Mouse (Mus musculus): Measurements from ENCODE around the gene BC005561. TPM values are rescaled to one million over a fixed set of nuclear protein-coding genes. Genes with fewer than 3 reads are reported as not detected.

BC005561 gene
- polyA plus RNA-seq, 1 experiment from 2014 or later: 2.0 TPM

Other genes starting within 250 kb of the BC005561 start
- 0.06 TPM in 1 of 2 replicates, not detected in the other for gene Ibsp, start 209.2 kb upstream of the BC005561 start, polyA plus RNA-seq (2015; fragmentation: Nextera tagmentation; extraction: Ambion mirVana)
- not detected in 2 replicates for gene Mepe, start 183.0 kb upstream of the BC005561 start, polyA plus RNA-seq (2015; fragmentation: Nextera tagmentation; extraction: Ambion mirVana)
- gene Spp1, start 73.2 kb upstream of the BC005561 start, polyA plus RNA-seq (2015; fragmentation: Nextera tagmentation; extraction: Ambion mirVana): 7.3 and 18.7 TPM in 2 replicates
- gene Pkd2, start 48.9 kb upstream of the BC005561 start, polyA plus RNA-seq (2015; fragmentation: Nextera tagmentation; extraction: Ambion mirVana): 0.92 and 1.2 TPM in 2 replicates